Mouse (Mus musculus): ENCODE data around the gene Syt2. TPM values are rescaled to one million over a fixed set of nuclear protein-coding genes. Genes with fewer than 3 reads are reported as not detected.

Gene Syt2
- polyA plus RNA-seq, 1 experiment from 2014 or later = 0.14 TPM

GRCm38 (mm10) chr1:134805471-134805870 is 159.0 kb downstream of the Syt2 start:
- DNase-seq (ENCODE audit: low spot score) = no peak

Small RNAs within 50 kb of the gene (microRNA-seq; reads per million reads assigned to microRNA genes)
- not detected for gene Gm22232 (ENCODE audit: borderline number of aligned reads)

Other genes starting within 250 kb of the Syt2 start
- 13.4 and 20.4 TPM in 2 replicates for gene Cyb5r1, start 241.1 kb upstream of the Syt2 start, polyA plus RNA-seq (2015; fragmentation: Nextera tagmentation; extraction: Ambion mirVana)
- 65.8 and 67.9 TPM in 2 replicates for gene Adipor1, start 231.3 kb upstream of the Syt2 start, polyA plus RNA-seq (2015; fragmentation: Nextera tagmentation; extraction: Ambion mirVana)
- 12.7 and 14.3 TPM in 2 replicates for gene Klhl12, start 191.1 kb upstream of the Syt2 start, polyA plus RNA-seq (2015; fragmentation: Nextera tagmentation; extraction: Ambion mirVana)
- gene Rabif, start 152.0 kb upstream of the Syt2 start, polyA plus RNA-seq (2015; fragmentation: Nextera tagmentation; extraction: Ambion mirVana) = 46.2 and 46.4 TPM in 2 replicates
- gene Mgat4e, start 97.0 kb upstream of the Syt2 start, polyA plus RNA-seq (2015; fragmentation: Nextera tagmentation; extraction: Ambion mirVana) = not detected in 2 replicates
- gene Kdm5b, start 86.5 kb upstream of the Syt2 start, polyA plus RNA-seq (2015; fragmentation: Nextera tagmentation; extraction: Ambion mirVana) = 43.7 and 53.6 TPM in 2 replicates

All from thymus, postnatal 0 days (tissue).